Comparison of ENCODE assay signal across 8 mouse cellular contexts in the genomic region with DNA sequence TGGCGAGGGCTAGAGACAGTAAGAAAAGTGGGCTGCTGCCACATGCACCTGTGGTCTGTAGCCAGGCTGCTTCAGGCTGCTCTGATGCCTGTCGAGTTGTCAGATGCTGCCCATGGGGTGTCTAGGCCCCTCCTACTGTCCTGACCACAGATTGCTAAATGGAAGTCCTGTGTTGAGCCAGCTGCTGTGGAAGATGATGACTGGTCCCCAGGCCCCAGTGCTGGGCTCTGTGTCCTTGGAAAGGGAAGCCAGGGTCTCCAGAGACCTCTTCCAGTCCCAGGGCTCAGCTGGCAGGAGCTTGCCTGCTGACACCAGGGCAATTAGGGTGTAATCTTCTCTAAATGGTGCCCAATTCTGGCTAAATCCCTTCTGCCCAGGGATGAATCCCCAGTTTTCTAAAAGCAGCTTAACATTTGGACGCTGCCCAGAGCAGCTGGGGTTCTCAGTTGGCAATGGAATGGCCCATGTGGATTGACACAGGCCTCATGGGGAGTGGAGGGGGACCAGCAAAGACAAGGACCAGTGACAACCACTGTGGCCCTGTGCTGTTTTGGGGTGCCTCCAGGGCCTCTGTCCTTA. TPM values are rescaled to one million over a fixed set of nuclear protein-coding genes. Genes with fewer than 3 reads are reported as not detected.
DNase-seq lines count a peak whose midpoint lies in the region; ATAC-seq and TF ChIP-seq lines count a peak whose summit lies in the region.

No protein-coding gene starts in this region.

- no peak overlapping the region for H3K9ac ChIP-seq in lung, embryonic 15.5 days
- no peak overlapping the region for H3K9ac ChIP-seq in forebrain, postnatal 0 days
- no peak overlapping the region for H3K9ac ChIP-seq in hindbrain, embryonic 14.5 days

- no peak overlapping the region for H3K27ac ChIP-seq in lung, embryonic 15.5 days
- no peak overlapping the region for H3K27ac ChIP-seq in forebrain, postnatal 0 days (ENCODE audit: low read depth, low read length)
- H3K27ac ChIP-seq in hindbrain, embryonic 14.5 days = 0 out of 2 replicates have a peak overlapping the region, but pooled peaks have one; percentile 6

- 75% methylated on average over 3 of the region's 3 CpGs for WGBS in lung, embryonic 15.5 days
- WGBS in forebrain, postnatal 0 days = 30% methylated on average over 3 of the region's 3 CpGs
- WGBS in hindbrain, embryonic 14.5 days = 27% methylated on average over 3 of the region's 3 CpGs

- DNase-seq in lung, postnatal 4 days = no peak
- DNase-seq in forebrain, postnatal 0 days = peak; percentile 43
- no peak for DNase-seq in hindbrain, embryonic 14.5 days (ENCODE audit: low spot score)
- DNase-seq in retina, postnatal 1 day = peak; percentile 80
- DNase-seq in ovary, postnatal 14 days (ENCODE audit: low spot score) = no peak
- DNase-seq in lung, postnatal 14 days = no peak

- peaks cover 12% of the 10 kb centered on the region for H3K4me1 ChIP-seq in lung, embryonic 15.5 days
- H3K4me1 ChIP-seq in forebrain, postnatal 0 days (ENCODE audit: insufficient read depth) = 0 out of 2 replicates have a peak, but pooled peaks cover 6% of the 10 kb centered on the region
- H3K4me1 ChIP-seq in hindbrain, embryonic 14.5 days (replicated peaks; ENCODE audit: control insufficient read depth, insufficient read depth, low read length) = peaks cover 28% of the 10 kb centered on the region

- H3K27me3 ChIP-seq in lung, embryonic 15.5 days = no peaks in the 10 kb centered on the region
- H3K27me3 ChIP-seq in forebrain, postnatal 0 days (ENCODE audit: insufficient read depth, low read length) = no peaks in the 10 kb centered on the region
- H3K27me3 ChIP-seq in hindbrain, embryonic 14.5 days (ENCODE audit: control insufficient read depth, insufficient read depth, low read length) = no peaks in the 10 kb centered on the region

- H3K4me3 ChIP-seq in lung, embryonic 15.5 days = no peak overlapping the region
- H3K4me3 ChIP-seq in forebrain, postnatal 0 days (ENCODE audit: low read depth, low read length) = no peak overlapping the region
- H3K4me3 ChIP-seq in hindbrain, embryonic 14.5 days (replicated peaks; ENCODE audit: low read length) = no peak overlapping the region

- H3K4me2 ChIP-seq in lung, embryonic 15.5 days = no peak overlapping the region
- no peak overlapping the region for H3K4me2 ChIP-seq in forebrain, postnatal 0 days (ENCODE audit: low read depth)
- no peak overlapping the region for H3K4me2 ChIP-seq in hindbrain, embryonic 14.5 days (replicated peaks)

- no peaks in the 10 kb centered on the region for H3K9me3 ChIP-seq in lung, embryonic 15.5 days
- H3K9me3 ChIP-seq in forebrain, postnatal 0 days (ENCODE audit: low read length) = no peaks in the 10 kb centered on the region
- H3K9me3 ChIP-seq in hindbrain, embryonic 14.5 days (ENCODE audit: control insufficient read depth, low read length) = no peaks in the 10 kb centered on the region

- no peaks in the 10 kb centered on the region for H3K36me3 ChIP-seq in lung, embryonic 15.5 days
- 0 out of 2 replicates have a peak, but pooled peaks cover 4% of the 10 kb centered on the region for H3K36me3 ChIP-seq in forebrain, postnatal 0 days (ENCODE audit: insufficient read depth)
- H3K36me3 ChIP-seq in hindbrain, embryonic 14.5 days (replicated peaks; ENCODE audit: control insufficient read depth, insufficient read depth) = peaks cover 4% of the 10 kb centered on the region; the same call in 1 of the 2 replicates

- no peak for TF ChIP-seq CTCF in forebrain, postnatal 0 days (IDR thresholded peaks at IDR 0.05; ENCODE audit: low read depth)

- peak; percentile 31; the same call in 1 of the 2 replicates for ATAC-seq in lung, embryonic 15.5 days (ENCODE audit: borderline replicate concordance, extremely low read depth, low FRiP score, low TSS enrichment)
- ATAC-seq in forebrain, postnatal 0 days = peak; percentile 51
- ATAC-seq in hindbrain, embryonic 14.5 days (ENCODE audit: low FRiP score) = peak; percentile 53
- ATAC-seq in monocyte, adult 5-6 weeks (replicated peaks; ENCODE audit: insufficient number of reproducible peaks, low FRiP score, low TSS enrichment, poor library complexity, severe bottlenecking) = no peak

RNA-seq across cellular contexts. Expression of a gene that starts 11.3 kb away (rescaled TPM):
- 33.1 and 34.7 TPM in 2 replicates for polyA plus RNA-seq in lung, embryonic 15.5 days (2015; fragmentation: Nextera tagmentation; extraction: Ambion mirVana)
- 40.9 and 50.9 TPM in 2 replicates for total RNA-seq in forebrain, postnatal 0 days (2014; rRNA removed)
- 20.8 and 23.7 TPM in 2 replicates for polyA plus RNA-seq in forebrain, postnatal 0 days (2015; fragmentation: Nextera tagmentation; extraction: Ambion mirVana)
- 30.7 and 33.3 TPM in 2 replicates for polyA plus RNA-seq in hindbrain, embryonic 14.5 days (2014; fragmentation: Nextera tagmentation; extraction: Ambion mirVana)
- total RNA-seq in monocyte, adult 5-6 weeks (2017) = 24.4 to 44.2 TPM (median 31.3 TPM) in 3 replicates

RNA-seq across cellular contexts. Expression of a gene that starts 32.6 kb away (rescaled TPM):
- 0.30 and 0.33 TPM in 2 replicates for polyA plus RNA-seq in lung, embryonic 15.5 days (2015; fragmentation: Nextera tagmentation; extraction: Ambion mirVana)
- 14.0 and 17.2 TPM in 2 replicates for total RNA-seq in forebrain, postnatal 0 days (2014; rRNA removed)
- 2.0 and 2.8 TPM in 2 replicates for polyA plus RNA-seq in forebrain, postnatal 0 days (2015; fragmentation: Nextera tagmentation; extraction: Ambion mirVana)
- polyA plus RNA-seq in hindbrain, embryonic 14.5 days (2014; fragmentation: Nextera tagmentation; extraction: Ambion mirVana) = 1.5 and 2.2 TPM in 2 replicates
- 43.6 to 60.8 TPM (median 44.6 TPM) in 3 replicates for total RNA-seq in monocyte, adult 5-6 weeks (2017)

Comparison
In these comparisons a context has a peak if more than half of its experiments do, and no peak if none do; other contexts are left out.
1. DNase-seq: peak in forebrain, postnatal 0 days (single experiment) and retina, postnatal 1 day (single experiment); none in lung, postnatal 4 days (0 of 2), hindbrain, embryonic 14.5 days (single experiment), ovary, postnatal 14 days (single experiment) and lung, postnatal 14 days (single experiment).